Mouse (Mus musculus) spleen, adult 18-20 months (tissue): ENCODE results near the gene Tcf15.

Source experiments
- DNase-seq, 2 experiments: peaks; one replicate each; pipeline ENCODE4 v3.0.0; 2022; ENCODE audit warnings: mixed read lengths in 2 of 2

The Tcf15 gene

DNA sequence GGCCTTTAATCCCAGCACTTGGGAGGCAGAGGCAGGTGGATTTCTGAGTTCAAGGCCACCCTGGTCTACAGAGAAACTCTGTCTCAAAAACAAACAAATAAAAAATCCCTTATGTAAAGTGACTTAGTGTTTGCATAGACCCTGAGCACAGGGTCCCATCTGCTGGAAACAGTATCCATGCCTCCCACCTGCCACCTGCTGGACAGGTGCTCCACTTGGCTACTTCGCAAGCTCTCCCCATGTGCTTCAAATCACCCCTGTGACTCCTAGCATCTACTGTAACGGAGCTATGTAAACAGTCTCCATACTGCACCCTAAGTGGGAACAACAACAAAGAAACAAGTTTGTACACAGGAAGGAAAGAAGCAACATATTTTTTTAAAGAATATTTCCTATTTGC is 14.8 kb upstream of the Tcf15 start:
- DNase-seq: no peak

DNA sequence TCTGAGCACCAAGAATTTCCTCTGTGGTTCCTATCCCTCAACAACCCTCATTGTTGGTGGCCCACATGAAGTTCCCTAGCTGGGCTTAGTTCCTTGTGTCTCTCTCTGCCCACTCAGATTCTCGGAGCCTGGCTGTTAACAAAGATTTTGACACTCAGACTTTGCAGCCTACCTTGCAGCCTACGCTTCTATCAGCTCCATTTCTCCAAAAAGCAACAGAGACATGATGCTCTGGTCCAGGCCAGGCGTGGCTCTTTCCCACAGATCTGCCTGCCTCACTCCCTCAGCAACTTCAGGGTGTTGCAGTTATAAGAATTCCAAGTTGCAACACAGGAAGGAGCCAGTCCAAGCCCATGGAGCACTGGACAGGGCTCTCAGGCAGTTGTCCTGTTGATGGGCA is 13.6 kb upstream of the Tcf15 start:
- DNase-seq: no peak

DNA sequence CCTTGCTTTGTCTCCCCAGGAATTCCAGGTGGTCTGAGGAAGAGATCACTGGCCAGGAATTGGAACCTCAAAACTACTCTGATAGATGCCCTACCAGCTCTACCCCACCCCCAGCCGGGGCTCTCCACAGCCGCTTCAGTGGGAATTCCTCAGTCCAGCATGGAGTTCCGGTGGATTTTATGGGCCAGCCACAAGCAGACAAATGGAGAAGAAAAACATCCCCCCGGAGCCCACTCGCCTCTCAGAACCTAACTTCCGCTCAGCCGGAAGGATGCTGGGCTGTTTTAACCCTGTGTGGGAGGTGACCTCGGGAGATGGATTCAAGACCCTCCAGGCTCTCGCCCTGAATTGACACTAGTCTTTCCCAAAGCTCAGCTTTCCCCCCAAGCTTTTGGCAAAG is 11.3 kb upstream of the Tcf15 start:
- no peak for DNase-seq

GRCm38 (mm10) chr2:152132691-152133090 is 10.7 kb upstream of the Tcf15 start:
- no peak for DNase-seq

GRCm38 (mm10) chr2:152139191-152139987 is 4.0 kb upstream of the Tcf15 start:
- DNase-seq: no peak

DNA sequence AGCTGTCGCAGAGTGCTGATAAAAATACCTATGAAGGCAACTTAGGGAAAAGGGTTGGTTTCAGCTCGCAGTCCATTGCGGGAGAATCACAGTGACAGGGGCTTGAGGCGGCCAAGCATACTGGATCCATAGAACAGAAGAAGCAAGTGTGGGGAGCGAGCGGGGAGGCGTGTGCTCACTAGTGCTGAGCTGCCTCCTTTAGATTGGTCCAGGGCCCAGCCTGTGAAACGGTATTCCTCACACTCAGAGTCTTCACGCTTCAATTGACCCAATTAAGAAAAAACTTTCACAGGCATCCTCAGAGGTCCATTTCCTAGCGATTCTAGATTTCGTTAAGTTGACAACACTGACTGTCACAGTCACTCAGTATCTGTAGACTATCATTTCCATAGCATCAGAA is 2.4 kb upstream of the Tcf15 start:
- DNase-seq: no peak

GRCm38 (mm10) chr2:152141491-152141890 is 1.9 kb upstream of the Tcf15 start:
- DNase-seq: no peak

- no peak for DNase-seq
Observed at GRCm38 (mm10) chr2:152142046-152142445, 1.3 kb upstream of the Tcf15 start.

DNA sequence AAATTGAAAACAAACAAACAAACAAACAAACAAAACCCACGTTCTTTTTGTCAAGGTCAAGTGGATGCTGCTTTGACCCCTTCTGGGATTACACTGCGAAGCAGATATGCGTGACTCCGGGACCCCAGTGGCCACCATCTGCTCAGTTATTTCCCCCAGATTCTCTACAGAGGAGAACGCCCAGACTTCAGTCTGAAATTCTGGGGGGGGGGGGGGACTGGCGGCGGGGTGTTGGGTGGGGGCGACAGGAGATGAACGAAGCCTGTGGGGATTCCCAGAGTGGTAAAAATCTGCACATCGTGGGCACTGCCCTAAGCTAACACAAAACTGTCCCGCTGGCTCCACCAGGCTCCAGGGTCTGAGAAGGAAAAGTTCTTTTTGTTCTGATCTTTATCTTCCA is 790 bp upstream of the Tcf15 start:
- no peak for DNase-seq

- no peak for DNase-seq
Observed at GRCm38 (mm10) chr2:152144158-152144450, 743 bp downstream of the Tcf15 start.

- DNase-seq: no peak
Observed at GRCm38 (mm10) chr2:152144501-152144900, 1.1 kb downstream of the Tcf15 start.

DNA sequence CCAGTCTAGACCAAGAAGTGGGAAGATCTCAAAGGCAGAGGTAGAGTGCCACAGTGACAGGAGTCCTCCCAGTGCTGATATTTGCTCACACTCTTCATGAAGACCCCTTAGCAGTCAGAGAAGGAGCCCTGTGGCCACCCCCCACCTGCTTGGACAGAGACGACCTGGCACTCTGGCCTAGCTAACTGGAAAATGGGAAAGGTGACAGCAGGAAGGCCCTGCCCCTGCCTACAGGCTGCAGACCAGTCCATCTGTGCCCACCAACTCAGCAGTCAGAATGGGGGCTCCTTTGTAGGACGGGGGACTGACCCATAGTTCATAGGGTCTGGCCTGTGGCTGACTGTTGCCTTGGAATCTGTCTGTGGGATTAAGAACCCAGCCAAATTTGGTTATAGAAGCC is 2.4 kb downstream of the Tcf15 start:
- DNase-seq: no peak

- no peak for DNase-seq
Observed at GRCm38 (mm10) chr2:152147079-152147478, 3.7 kb downstream of the Tcf15 start.

DNA sequence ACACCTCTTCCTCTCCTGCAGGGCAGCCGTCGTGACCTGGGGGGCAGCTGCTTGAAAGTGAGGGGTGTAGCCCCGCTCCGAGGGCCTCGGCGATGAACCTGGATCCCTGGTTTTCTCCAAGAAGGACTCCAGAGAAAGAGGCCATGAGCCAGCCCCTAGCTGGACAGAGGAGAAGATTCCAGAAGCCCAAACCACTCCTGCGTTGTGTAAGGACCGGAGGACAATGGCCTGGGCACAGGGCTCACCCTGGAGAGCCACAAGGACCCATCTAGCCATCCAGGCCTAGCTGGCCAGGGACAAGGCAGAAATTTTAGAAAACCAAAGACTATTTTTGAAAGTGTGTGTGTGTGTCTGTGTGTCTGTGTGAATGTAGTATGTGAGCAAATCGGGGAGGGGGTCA is 5.3 kb downstream of the Tcf15 start:
- no peak for DNase-seq

DNA sequence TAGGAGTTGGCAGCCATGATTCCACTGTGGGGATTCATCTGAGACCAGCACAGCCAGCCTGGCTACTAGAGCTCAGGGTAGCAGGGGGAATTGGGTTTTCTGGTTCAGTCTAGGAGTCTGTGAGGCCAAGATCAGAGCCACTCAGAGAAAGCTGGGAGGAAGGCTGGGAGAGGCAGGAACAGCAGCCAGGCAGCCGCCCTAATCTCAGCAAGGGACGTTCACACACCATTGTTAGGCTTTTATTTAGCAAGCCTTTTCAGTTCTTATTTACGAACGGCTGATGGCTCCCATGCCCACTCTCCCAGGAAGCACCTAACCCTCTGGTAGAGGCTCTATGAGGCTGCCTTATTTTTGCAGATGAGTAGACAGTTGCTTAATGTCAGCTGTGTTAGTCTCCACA is 6.5 kb downstream of the Tcf15 start:
- no peak for DNase-seq

- DNase-seq: no peak
Observed at GRCm38 (mm10) chr2:152150373-152150772, 7.0 kb downstream of the Tcf15 start.

DNA sequence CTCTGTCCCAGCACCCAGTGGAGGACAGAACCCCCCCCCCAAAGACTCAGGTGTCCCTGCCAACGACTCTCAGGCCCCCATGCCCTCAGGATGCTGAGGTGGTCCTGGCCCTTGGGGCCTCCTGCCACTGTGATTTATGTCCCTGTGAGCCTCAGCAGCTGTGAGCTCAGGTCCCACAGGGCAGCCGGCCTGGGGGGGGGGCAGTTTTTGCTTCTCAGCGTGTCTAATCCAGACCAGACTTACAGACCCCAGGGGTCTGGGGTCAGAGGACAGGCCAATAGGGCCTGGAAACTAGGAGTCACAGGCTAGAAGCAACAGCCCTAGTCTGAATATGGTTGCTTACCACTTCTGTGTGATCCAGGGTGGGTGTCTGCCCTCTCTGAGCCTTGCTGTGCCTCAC is 10.0 kb downstream of the Tcf15 start:
- DNase-seq: no peak

DNA sequence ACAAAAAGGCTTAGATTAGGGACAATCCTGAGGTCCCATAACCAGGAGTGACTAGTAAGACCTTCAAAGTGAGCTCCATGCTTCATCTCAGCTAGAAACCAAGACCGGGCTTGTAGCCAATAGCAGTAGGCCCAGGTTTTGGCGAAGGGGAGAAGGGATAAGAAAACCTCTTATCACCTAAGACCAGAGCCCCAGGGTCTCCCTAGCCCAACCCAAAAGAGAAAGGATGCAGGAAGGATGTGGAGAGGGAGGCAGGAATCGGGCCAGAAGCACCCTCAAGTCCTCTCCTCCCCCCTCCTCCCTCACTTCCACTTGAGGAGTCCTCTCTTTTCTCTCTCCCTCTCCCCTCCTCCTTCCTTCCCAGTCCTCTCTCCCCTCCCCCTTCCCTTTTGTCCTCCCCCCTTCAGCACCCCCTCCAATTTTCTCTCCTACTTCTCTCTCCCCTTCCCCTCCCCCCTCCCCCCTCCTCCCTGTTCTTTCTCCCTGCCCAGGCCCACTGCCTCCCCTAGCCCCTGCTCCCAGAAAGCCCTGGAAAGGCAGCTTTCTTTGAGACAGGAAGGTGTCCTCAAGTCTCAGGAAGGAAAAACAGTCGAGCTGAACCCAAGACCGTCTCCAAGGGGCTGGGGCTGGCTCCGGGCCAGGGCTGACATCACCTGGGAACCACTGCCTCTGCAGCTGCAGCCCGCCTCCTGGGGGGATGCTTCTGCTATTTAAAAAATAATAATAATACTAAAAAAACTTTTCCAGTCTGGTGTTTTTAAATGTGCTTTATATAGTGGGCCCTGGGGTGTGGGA is 12.2 kb downstream of the Tcf15 start:
- DNase-seq: no peak

DNA sequence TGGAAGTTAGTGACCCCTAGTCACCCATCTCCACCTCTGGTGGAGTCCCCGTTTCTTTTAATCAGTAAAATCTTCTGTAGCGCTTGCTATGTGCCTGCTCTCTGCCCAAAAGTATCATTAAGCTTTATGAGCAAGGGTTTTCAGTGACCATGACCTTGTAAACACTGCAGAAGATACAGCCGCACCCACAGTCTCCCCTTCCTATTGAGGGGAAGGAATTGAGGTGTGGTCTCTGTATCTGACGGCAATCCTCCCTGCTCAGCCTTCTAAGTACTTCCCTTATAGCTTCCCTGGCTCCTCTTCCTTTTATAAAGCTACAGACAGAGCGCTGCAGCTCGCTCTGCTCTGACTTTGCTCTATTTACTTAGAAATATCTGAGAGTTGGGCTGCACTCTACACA is 13.1 kb downstream of the Tcf15 start:
- DNase-seq: no peak

DNA sequence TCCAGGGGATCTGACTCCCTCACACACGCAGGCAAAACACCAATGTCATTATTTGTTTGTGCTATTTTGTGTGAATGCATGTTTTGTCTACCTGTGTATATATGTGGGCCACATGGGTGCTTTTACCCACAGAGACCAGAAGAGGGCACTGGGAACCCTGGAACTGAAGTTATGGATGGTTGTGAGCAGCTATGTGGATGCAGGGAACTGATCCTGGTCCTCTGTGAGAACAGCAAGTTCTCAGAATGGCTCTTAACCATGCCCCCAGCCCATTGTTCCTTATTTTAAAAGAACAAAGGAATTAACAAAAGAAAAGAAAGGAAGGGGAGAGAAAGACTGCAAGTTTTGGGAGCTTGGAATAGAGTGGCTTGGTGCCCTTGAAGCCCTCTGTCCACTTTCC is 16.1 kb downstream of the Tcf15 start:
- DNase-seq: no peak

- DNase-seq: no peak
Observed at GRCm38 (mm10) chr2:152166257-152166656, 22.9 kb downstream of the Tcf15 start.

DNA sequence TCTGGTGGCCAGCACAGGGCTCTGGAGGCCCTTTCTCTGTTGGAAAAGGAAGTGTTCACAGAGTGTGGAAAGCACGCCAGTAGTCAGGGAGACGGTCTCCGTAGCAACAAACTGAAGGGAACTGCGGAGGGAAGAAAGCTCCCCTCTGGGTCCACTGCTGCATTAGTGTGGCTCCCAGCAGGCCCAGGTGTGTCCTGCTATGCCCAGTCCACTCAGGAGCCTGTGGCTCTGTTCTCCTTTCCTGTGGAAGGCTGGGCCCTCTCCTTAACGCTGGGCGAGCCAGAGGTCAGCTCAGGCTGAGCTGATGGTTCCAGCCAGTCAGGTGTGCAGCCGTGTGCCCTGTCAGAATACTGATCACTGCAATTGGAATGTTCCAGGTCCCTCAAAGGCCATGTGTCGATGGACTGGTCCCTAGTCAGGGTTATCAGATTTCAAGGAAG is 24.5 kb downstream of the Tcf15 start:
- no peak for DNase-seq

DNA sequence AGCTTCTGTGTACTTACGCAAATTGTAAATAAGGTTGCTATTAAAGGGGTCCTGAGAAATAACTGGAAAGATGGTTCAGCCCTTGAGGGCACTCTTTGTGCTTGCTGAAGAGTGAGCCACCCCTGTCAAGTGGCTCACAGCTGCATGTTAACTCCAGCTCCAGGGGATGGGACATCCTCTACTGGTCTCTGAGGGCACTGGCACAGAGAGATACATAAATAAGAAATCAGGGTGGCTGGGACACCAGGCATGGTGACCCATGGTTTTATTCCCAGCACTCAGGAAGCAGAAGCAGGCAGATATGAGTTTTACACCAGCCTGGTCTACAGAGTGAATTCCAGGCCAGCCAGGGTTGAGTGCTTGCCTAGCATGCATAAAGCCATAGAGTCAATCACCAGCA is 26.0 kb downstream of the Tcf15 start:
- DNase-seq: no peak

DNA sequence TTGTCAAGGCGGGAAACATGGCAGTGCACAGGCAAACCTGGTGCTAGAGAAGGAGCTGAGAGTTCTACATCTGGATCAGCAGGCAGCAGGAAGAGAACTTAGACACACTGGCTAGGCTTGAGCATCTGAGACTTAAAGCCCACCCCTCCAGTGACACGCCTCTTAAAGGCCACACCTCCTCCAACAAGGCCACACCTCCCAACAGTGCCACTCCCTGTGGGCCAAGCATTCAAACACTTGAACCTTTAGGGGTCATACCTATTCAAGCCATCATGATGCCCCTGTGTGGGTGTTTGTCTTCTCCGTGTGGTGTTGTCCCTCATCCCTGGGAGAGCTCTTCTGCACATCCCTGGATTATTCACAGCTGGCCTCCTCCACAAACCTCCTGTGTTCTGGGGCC is 31.5 kb downstream of the Tcf15 start:
- no peak for DNase-seq

- no peak for DNase-seq
Observed at GRCm38 (mm10) chr2:152176659-152177058, 33.3 kb downstream of the Tcf15 start.
